Mouse (Mus musculus): Measurements from ENCODE around the gene Cdan1. TPM values are rescaled to one million over a fixed set of nuclear protein-coding genes. Genes with fewer than 3 reads are reported as not detected.
A peak's percentile ranks its signal among the peaks of the same experiment; 100 is the strongest.

The Cdan1 gene
- 1 to 10 TPM; 4.5 to 5.6 TPM for total RNA-seq (2021)
- long read RNA-seq, experiment 1, partial matches to known transcripts, result 0 of 2 reads
- long read RNA-seq, experiment 1, other reads (novel, unspliced or antisense), result 2 of 2 reads
- long read RNA-seq, experiment 2, partial matches to known transcripts, result 2 of 2 reads
- long read RNA-seq, experiment 2, other reads (novel, unspliced or antisense), result 0 of 2 reads

GRCm38 (mm10) chr2:120849449-120850423, at the start of gene Cdan1:
Gene Cdan1 (minus strand): TSS chr2:120850128.
- no peak for DNase-seq

GRCm38 (mm10) chr2:120896361-120896760, 46.4 kb upstream of the Cdan1 start:
- no peak for DNase-seq

GRCm38 (mm10) chr2:120887601-120888000, 37.7 kb upstream of the Cdan1 start:
- no peak for DNase-seq

GRCm38 (mm10) chr2:120873192-120873591, 23.3 kb upstream of the Cdan1 start:
- no peak for DNase-seq

GRCm38 (mm10) chr2:120871447-120872336, 21.8 kb upstream of the Cdan1 start:
- DNase-seq, result no peak

GRCm38 (mm10) chr2:120867336-120867735, 17.4 kb upstream of the Cdan1 start:
- DNase-seq, result no peak

- DNase-seq, result no peak
These were observed 16.6 kb upstream of the Cdan1 start for GRCm38 (mm10) chr2:120866561-120866960.

GRCm38 (mm10) chr2:120863389-120863788, 13.5 kb upstream of the Cdan1 start:
- DNase-seq, result no peak

GRCm38 (mm10) chr2:120860699-120861098, 10.8 kb upstream of the Cdan1 start:
- DNase-seq, result no peak

GRCm38 (mm10) chr2:120858131-120858530, 8.2 kb upstream of the Cdan1 start:
- no peak for DNase-seq

- DNase-seq, result peak; percentile 8
These were observed 3.2 kb upstream of the Cdan1 start for GRCm38 (mm10) chr2:120853151-120853550.

GRCm38 (mm10) chr2:120852626-120853025, 2.7 kb upstream of the Cdan1 start:
- no peak for DNase-seq

GRCm38 (mm10) chr2:120850424-120851082, 625 bp upstream of the Cdan1 start, which contains the start of gene Ttbk2:
Gene Ttbk2 (minus strand): TSS chr2:120850604.
- DNase-seq, result peak; percentile 97

- DNase-seq, result no peak
These were observed 4.6 kb downstream of the Cdan1 start for GRCm38 (mm10) chr2:120845280-120845679.

- no peak for DNase-seq
These were observed 5.9 kb downstream of the Cdan1 start for GRCm38 (mm10) chr2:120843990-120844389.

- DNase-seq, result no peak
These were observed 8.7 kb downstream of the Cdan1 start for GRCm38 (mm10) chr2:120841211-120841610.

- DNase-seq, result no peak
These were observed 14.8 kb downstream of the Cdan1 start for GRCm38 (mm10) chr2:120835167-120835566.

- no peak for DNase-seq
These were observed 22.8 kb downstream of the Cdan1 start for GRCm38 (mm10) chr2:120826936-120827638.

- no peak for DNase-seq
These were observed 79.5 kb downstream of the Cdan1 start for GRCm38 (mm10) chr2:120770265-120770935.

- no peak for DNase-seq
These were observed 88.0 kb downstream of the Cdan1 start for GRCm38 (mm10) chr2:120761922-120762321.

Measured in gastrocnemius, postnatal 25 days (tissue).